Mouse (Mus musculus): ENCODE results near the gene Tcea3.

The Tcea3 gene

GRCm38 (mm10) chr4:136282621-136283480 lies 35.3 kb downstream of the Tcea3 start:
- DNase-seq, result peak; percentile 25 to 43

GRCm38 (mm10) chr4:136283783-136284182 lies 36.3 kb downstream of the Tcea3 start:
- DNase-seq, result no peak

- peak; percentile 83 to 88 for DNase-seq
These were observed 36.9 kb downstream of the Tcea3 start, which contains the start of gene Zfp46 for GRCm38 (mm10) chr4:136284455-136284854. TSS of gene Zfp46 (plus strand) at chr4:136284683.

- peak in 1 of 2 experiments; percentile 45 for DNase-seq
These were observed 37.4 kb downstream of the Tcea3 start for GRCm38 (mm10) chr4:136284891-136285290.

- DNase-seq, result peak; percentile 94 to 97
These were observed 37.9 kb downstream of the Tcea3 start for GRCm38 (mm10) chr4:136285348-136285810.

GRCm38 (mm10) chr4:136285811-136286371 lies 38.4 kb downstream of the Tcea3 start:
- peak; percentile 96 to 98 for DNase-seq

- DNase-seq, result no peak
These were observed 42.6 kb downstream of the Tcea3 start for GRCm38 (mm10) chr4:136289918-136290780.

GRCm38 (mm10) chr4:136290781-136291595 lies 43.5 kb downstream of the Tcea3 start:
- DNase-seq, result no peak

GRCm38 (mm10) chr4:136291692-136292091 lies 44.2 kb downstream of the Tcea3 start:
- no peak for DNase-seq

GRCm38 (mm10) chr4:136295941-136296340 lies 48.4 kb downstream of the Tcea3 start:
- DNase-seq, result peak in 1 of 2 experiments; percentile 52

GRCm38 (mm10) chr4:136302462-136302861 lies 54.9 kb downstream of the Tcea3 start:
- DNase-seq, result no peak

- DNase-seq, result peak in 1 of 2 experiments; percentile 30
These were observed 56.7 kb downstream of the Tcea3 start for GRCm38 (mm10) chr4:136304181-136304580.

- no peak for DNase-seq
These were observed 60.8 kb downstream of the Tcea3 start for GRCm38 (mm10) chr4:136308355-136308754.

GRCm38 (mm10) chr4:136309780-136310179 lies 62.3 kb downstream of the Tcea3 start:
- DNase-seq, result peak; percentile 67 to 77

GRCm38 (mm10) chr4:136310229-136311041 lies 62.9 kb downstream of the Tcea3 start, which contains the start of gene Hnrnpr:
TSS of gene Hnrnpr (plus strand) at chr4:136310942.
- peak; percentile 100 for DNase-seq

GRCm38 (mm10) chr4:136311042-136311999 lies 63.8 kb downstream of the Tcea3 start:
- peak; percentile 61 to 79 for DNase-seq

GRCm38 (mm10) chr4:136312616-136313015 lies 65.1 kb downstream of the Tcea3 start:
- no peak for DNase-seq

GRCm38 (mm10) chr4:136317667-136318066 lies 70.1 kb downstream of the Tcea3 start:
- no peak for DNase-seq

GRCm38 (mm10) chr4:136320016-136320415 lies 72.5 kb downstream of the Tcea3 start:
- DNase-seq, result no peak

GRCm38 (mm10) chr4:136324226-136324625 lies 76.7 kb downstream of the Tcea3 start:
- peak in 1 of 2 experiments; percentile 32 for DNase-seq
